Mouse (Mus musculus): ENCODE results near the gene Olfr631. TPM values are rescaled to one million over a fixed set of nuclear protein-coding genes. Genes with fewer than 3 reads are reported as not detected.

Olfr631 gene
- not detected in 2 replicates for polyA plus RNA-seq (2015; fragmentation: Nextera tagmentation; extraction: Ambion mirVana)

GRCm38 (mm10) chr7:103928525-103928924 lies at the start of gene Olfr631:
TSS of gene Olfr631 (plus strand) at chr7:103928825.

DNA sequence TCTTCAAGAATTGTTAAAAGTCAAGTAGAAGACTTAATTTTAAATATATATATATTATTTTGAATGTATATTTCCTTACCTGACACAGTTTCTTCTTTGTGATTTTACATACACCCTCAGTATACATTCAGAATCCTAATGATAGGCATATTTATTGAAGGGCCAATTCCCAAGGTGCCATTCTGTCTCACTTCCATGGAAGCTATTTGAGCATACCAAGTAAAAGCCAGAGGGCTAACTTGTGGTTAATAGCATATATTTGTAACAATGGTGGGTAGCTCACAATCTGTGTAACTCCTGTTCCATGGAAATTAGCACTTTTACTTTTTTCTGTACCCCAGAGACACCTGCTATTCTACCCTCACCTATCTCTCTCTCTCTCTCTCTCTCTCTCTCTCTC lies 42.5 kb upstream of the Olfr631 start, which contains the start of gene Olfr66:
Olfr66 (minus strand) TSS at position 101 of the 400 bp plus-strand sequence.

DNA sequence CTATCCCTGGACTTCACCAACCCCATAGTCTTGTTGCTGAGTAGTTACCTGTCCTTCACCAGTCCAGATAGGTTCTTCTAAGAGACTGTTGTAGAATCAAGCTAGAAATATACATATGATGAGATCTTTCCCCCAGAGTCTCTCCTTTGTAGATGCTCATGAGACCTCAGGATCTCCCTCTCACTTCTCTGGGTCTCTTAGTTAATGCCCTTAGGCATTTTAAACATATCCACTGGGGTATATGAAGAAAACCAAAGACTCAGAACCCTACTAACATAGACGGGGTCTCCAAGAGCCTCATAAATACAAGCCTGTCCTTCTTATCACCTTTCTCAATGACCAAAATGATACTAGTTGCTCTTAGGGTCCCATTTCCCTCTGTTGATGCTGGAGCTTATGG lies 34.2 kb upstream of the Olfr631 start, which contains the start of gene Olfr64:
Olfr64 (minus strand) TSS at position 101 of the 400 bp plus-strand sequence.

DNA sequence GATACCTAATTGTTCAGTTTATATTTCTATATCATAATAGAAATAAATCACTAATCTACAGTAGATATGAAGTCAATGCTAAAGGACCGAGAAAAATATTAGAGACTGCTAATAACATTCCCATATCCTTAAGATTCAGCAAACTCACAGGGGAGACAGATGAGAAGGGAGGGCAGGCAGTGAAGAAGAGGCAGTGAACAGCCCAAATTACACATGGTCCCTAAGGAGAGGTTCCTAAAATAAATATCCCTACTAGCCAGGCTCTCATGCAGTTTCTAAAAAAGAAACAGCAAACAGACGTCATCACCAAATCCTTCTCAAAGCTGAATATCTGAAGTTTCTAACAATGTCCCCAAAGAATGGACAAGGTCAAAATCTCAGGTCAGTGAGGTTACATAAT lies 25.4 kb upstream of the Olfr631 start, which contains the start of gene Olfr65:
Olfr65 (plus strand) TSS at position 301 of the 400 bp plus-strand sequence.

DNA sequence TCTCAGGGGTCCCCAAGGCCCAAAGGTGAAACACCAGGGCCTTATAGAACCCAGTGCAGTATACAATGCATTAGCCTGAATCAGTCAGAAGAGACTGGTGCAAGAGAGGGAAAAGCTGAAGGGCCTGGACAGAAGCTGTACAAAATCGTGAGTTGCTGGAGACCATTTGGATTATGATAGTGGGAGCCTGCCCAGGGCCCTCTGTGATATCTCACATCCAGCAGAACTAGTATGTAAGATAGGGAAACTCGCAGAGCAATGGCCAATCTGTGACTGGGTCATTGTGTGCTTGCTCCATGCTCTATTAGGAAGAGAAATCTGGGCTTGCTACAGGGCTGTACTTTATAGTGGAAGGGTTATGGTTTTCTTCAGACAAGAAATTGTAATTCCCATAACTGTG lies 5.6 kb downstream of the Olfr631 start, which contains the start of gene Olfr632:
Olfr632 (plus strand) TSS at position 84 of the 400 bp plus-strand sequence.

GRCm38 (mm10) chr7:103944137-103944536 lies 15.5 kb downstream of the Olfr631 start, which contains the start of gene Olfr633:
TSS of gene Olfr633 (plus strand) at chr7:103944437.

DNA sequence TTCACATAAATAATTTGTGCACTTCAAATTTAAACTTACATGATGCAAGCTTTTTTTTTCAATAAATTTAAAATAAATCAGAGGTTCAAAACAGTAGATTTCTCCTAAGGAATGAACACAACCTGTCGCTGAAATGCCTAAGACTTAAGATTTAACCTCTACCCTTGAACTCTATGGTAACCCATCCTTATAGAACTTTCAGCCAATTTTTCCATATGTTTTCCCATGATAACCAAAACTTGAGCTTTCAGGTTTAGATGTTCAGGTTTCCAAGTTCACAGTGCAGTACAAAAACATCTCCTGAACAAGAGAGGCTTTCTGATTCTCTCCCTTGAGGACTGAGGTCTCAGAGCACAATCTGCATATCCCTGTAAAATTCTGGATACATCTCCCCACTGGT lies 42.2 kb downstream of the Olfr631 start, which contains the start of gene Olfr635:
Olfr635 (plus strand) TSS at position 301 of the 400 bp plus-strand sequence.

Other genes starting within 250 kb of the Olfr631 start
- gene Olfr625-ps1, start 246.1 kb upstream of the Olfr631 start, polyA plus RNA-seq (2015; fragmentation: Nextera tagmentation; extraction: Ambion mirVana) = not detected in 2 replicates
- gene Olfr243, start 214.2 kb upstream of the Olfr631 start, polyA plus RNA-seq (2015; fragmentation: Nextera tagmentation; extraction: Ambion mirVana) = not detected in 2 replicates
- not detected in 2 replicates for gene Olfr628, start 198.5 kb upstream of the Olfr631 start, polyA plus RNA-seq (2015; fragmentation: Nextera tagmentation; extraction: Ambion mirVana)
- not detected in 2 replicates for gene Olfr629, start 183.9 kb upstream of the Olfr631 start, polyA plus RNA-seq (2015; fragmentation: Nextera tagmentation; extraction: Ambion mirVana)
- not detected in 2 replicates for gene Olfr630, start 171.5 kb upstream of the Olfr631 start, polyA plus RNA-seq (2015; fragmentation: Nextera tagmentation; extraction: Ambion mirVana)
- gene Olfr69, start 157.2 kb upstream of the Olfr631 start, polyA plus RNA-seq (2015; fragmentation: Nextera tagmentation; extraction: Ambion mirVana) = not detected in 2 replicates
- gene Olfr68, start 149.1 kb upstream of the Olfr631 start, polyA plus RNA-seq (2015; fragmentation: Nextera tagmentation; extraction: Ambion mirVana) = not detected in 2 replicates
- gene Olfr67, start 137.0 kb upstream of the Olfr631 start, polyA plus RNA-seq (2015; fragmentation: Nextera tagmentation; extraction: Ambion mirVana) = not detected in 2 replicates
- 421 and 497 TPM in 2 replicates for gene Hbb-bt, start 114.8 kb upstream of the Olfr631 start, polyA plus RNA-seq (2015; fragmentation: Nextera tagmentation; extraction: Ambion mirVana)
- gene Hbb-bs, start 100.7 kb upstream of the Olfr631 start, polyA plus RNA-seq (2015; fragmentation: Nextera tagmentation; extraction: Ambion mirVana) = 1,956 and 2,204 TPM in 2 replicates
- not detected in 2 replicates for gene Hbb-bh2, start 88.3 kb upstream of the Olfr631 start, polyA plus RNA-seq (2015; fragmentation: Nextera tagmentation; extraction: Ambion mirVana)
- not detected in 2 replicates for gene Hbb-bh1, start 85.7 kb upstream of the Olfr631 start, polyA plus RNA-seq (2015; fragmentation: Nextera tagmentation; extraction: Ambion mirVana)
- not detected in 2 replicates for gene Hbb-y, start 75.6 kb upstream of the Olfr631 start, polyA plus RNA-seq (2015; fragmentation: Nextera tagmentation; extraction: Ambion mirVana)
- not detected in 2 replicates for gene Olfr66, start 42.6 kb upstream of the Olfr631 start, polyA plus RNA-seq (2015; fragmentation: Nextera tagmentation; extraction: Ambion mirVana)
- not detected in 2 replicates for gene Olfr64, start 34.3 kb upstream of the Olfr631 start, polyA plus RNA-seq (2015; fragmentation: Nextera tagmentation; extraction: Ambion mirVana)
- gene Olfr65, start 25.3 kb upstream of the Olfr631 start, polyA plus RNA-seq (2015; fragmentation: Nextera tagmentation; extraction: Ambion mirVana) = not detected in 2 replicates
- gene Olfr632, start 5.5 kb downstream of the Olfr631 start, polyA plus RNA-seq (2015; fragmentation: Nextera tagmentation; extraction: Ambion mirVana) = not detected in 2 replicates
- gene Olfr633, start 15.6 kb downstream of the Olfr631 start, polyA plus RNA-seq (2015; fragmentation: Nextera tagmentation; extraction: Ambion mirVana) = not detected in 2 replicates
- gene Olfr635, start 42.3 kb downstream of the Olfr631 start, polyA plus RNA-seq (2015; fragmentation: Nextera tagmentation; extraction: Ambion mirVana) = not detected in 2 replicates
- gene Olfr638, start 69.9 kb downstream of the Olfr631 start, polyA plus RNA-seq (2015; fragmentation: Nextera tagmentation; extraction: Ambion mirVana) = not detected in 2 replicates
- gene Olfr639, start 88.5 kb downstream of the Olfr631 start, polyA plus RNA-seq (2015; fragmentation: Nextera tagmentation; extraction: Ambion mirVana) = not detected in 2 replicates
- gene Olfr640, start 96.7 kb downstream of the Olfr631 start, polyA plus RNA-seq (2015; fragmentation: Nextera tagmentation; extraction: Ambion mirVana) = not detected in 2 replicates
- gene Olfr641, start 106.6 kb downstream of the Olfr631 start, polyA plus RNA-seq (2015; fragmentation: Nextera tagmentation; extraction: Ambion mirVana) = not detected in 2 replicates
- not detected in 2 replicates for gene Olfr642, start 123.8 kb downstream of the Olfr631 start, polyA plus RNA-seq (2015; fragmentation: Nextera tagmentation; extraction: Ambion mirVana)
- not detected in 2 replicates for gene 4930516K23Rik, start 132.6 kb downstream of the Olfr631 start, polyA plus RNA-seq (2015; fragmentation: Nextera tagmentation; extraction: Ambion mirVana)
- not detected in 2 replicates for gene Olfr644, start 143.0 kb downstream of the Olfr631 start, polyA plus RNA-seq (2015; fragmentation: Nextera tagmentation; extraction: Ambion mirVana)
- not detected in 2 replicates for gene Olfr645, start 156.6 kb downstream of the Olfr631 start, polyA plus RNA-seq (2015; fragmentation: Nextera tagmentation; extraction: Ambion mirVana)
- not detected in 2 replicates for gene Olfr646, start 176.0 kb downstream of the Olfr631 start, polyA plus RNA-seq (2015; fragmentation: Nextera tagmentation; extraction: Ambion mirVana)
- gene Ubqln5, start 201.0 kb downstream of the Olfr631 start, polyA plus RNA-seq (2015; fragmentation: Nextera tagmentation; extraction: Ambion mirVana) = not detected in 2 replicates
- gene Olfr643, start 208.6 kb downstream of the Olfr631 start, polyA plus RNA-seq (2015; fragmentation: Nextera tagmentation; extraction: Ambion mirVana) = not detected in 2 replicates
- gene Ubqln3, start 214.5 kb downstream of the Olfr631 start, polyA plus RNA-seq (2015; fragmentation: Nextera tagmentation; extraction: Ambion mirVana) = not detected in 2 replicates
- not detected in 2 replicates for gene Ubqlnl, start 221.7 kb downstream of the Olfr631 start, polyA plus RNA-seq (2015; fragmentation: Nextera tagmentation; extraction: Ambion mirVana)
- gene Olfm5, start 236.0 kb downstream of the Olfr631 start, polyA plus RNA-seq (2015; fragmentation: Nextera tagmentation; extraction: Ambion mirVana) = not detected in 2 replicates

All from skeletal muscle tissue, postnatal 0 days (tissue).